28 mouse cellular contexts compared by ENCODE assay signal in genomic region chr13:18081443-18082119, GRCm38 (mm10).
DNase-seq lines count a peak whose midpoint lies in the region; ATAC-seq and TF ChIP-seq lines count a peak whose summit lies in the region.
"Had no signal": no experiment of that assay in that cellular context is flagged by ENCODE, and none has a peak within 500 bp of the region (broad histone marks: within the 10 kb centered on the region; RNA-seq: fewer than 3 reads in every experiment).

No protein-coding gene starts in this region.

- H3K9me3 ChIP-seq in MEL (replicated peaks; ENCODE audit: insufficient read depth, low read length): no peaks in the 10 kb centered on the region
- no peaks in the 10 kb centered on the region for H3K9me3 ChIP-seq in intestine, embryonic 15.5 days
- no peaks in the 10 kb centered on the region for H3K9me3 ChIP-seq in intestine, postnatal 0 days (ENCODE audit: control insufficient read depth)
- no peaks in the 10 kb centered on the region for H3K9me3 ChIP-seq in heart, embryonic 11.5 days (replicated peaks; ENCODE audit: control insufficient read depth, low read length)
- H3K9me3 ChIP-seq: embryonic facial prominence, embryonic 13.5 days; embryonic facial prominence, embryonic 15.5 days; forebrain, embryonic 10.5 days; forebrain, embryonic 12.5 days; G1E had no signal

- no peak for TF ChIP-seq EP300 in MEL (IDR thresholded peaks at IDR 0.05; ENCODE audit: low read depth in 1 of 2, low read length in 2 of 2)

- H3K4me3 ChIP-seq in liver, adult 2 months (ENCODE audit: insufficient read depth, low read depth, low read length): no peak overlapping the region
- no peak overlapping the region for H3K4me3 ChIP-seq in MEL (ENCODE audit: control insufficient read depth in 1 of 2, insufficient read depth in 1 of 2, low read depth in 2 of 2, low read length in 2 of 2)
- H3K4me3 ChIP-seq in intestine, embryonic 15.5 days (replicated peaks): no peak overlapping the region
- no peak overlapping the region for H3K4me3 ChIP-seq in intestine, postnatal 0 days (ENCODE audit: low read depth, low read length)
- H3K4me3 ChIP-seq in heart, embryonic 11.5 days (ENCODE audit: low read depth, low read length): no peak overlapping the region
- H3K4me3 ChIP-seq: embryonic facial prominence, embryonic 13.5 days; embryonic facial prominence, embryonic 15.5 days; erythroblast, embryonic 14.5 days; forebrain, embryonic 10.5 days; forebrain, embryonic 12.5 days had no signal

- H3K4me2 ChIP-seq in intestine, embryonic 15.5 days (replicated peaks): no peak overlapping the region
- H3K4me2 ChIP-seq in intestine, postnatal 0 days (replicated peaks; ENCODE audit: low read depth): peak overlapping the region; percentile 30; the same call in 1 of the 2 replicates
- no peak overlapping the region for H3K4me2 ChIP-seq in heart, embryonic 11.5 days
- H3K4me2 ChIP-seq: embryonic facial prominence, embryonic 13.5 days; embryonic facial prominence, embryonic 15.5 days; forebrain, embryonic 12.5 days had no signal

- H3K9ac ChIP-seq in liver, adult 2 months (ENCODE audit: low read depth, low read length): no peak overlapping the region
- H3K9ac ChIP-seq in MEL (ENCODE audit: control insufficient read depth, low read depth, low read length, poor library complexity, severe bottlenecking): no peak overlapping the region
- H3K9ac ChIP-seq in intestine, embryonic 15.5 days: no peak overlapping the region
- no peak overlapping the region for H3K9ac ChIP-seq in intestine, postnatal 0 days (ENCODE audit: low read depth, low read length)
- H3K9ac ChIP-seq in heart, embryonic 11.5 days (ENCODE audit: low read depth, low read length): no peak overlapping the region
- H3K9ac ChIP-seq: embryonic facial prominence, embryonic 13.5 days; embryonic facial prominence, embryonic 15.5 days; forebrain, embryonic 12.5 days had no signal

- H3K27me3 ChIP-seq in liver, adult 2 months (ENCODE audit: control insufficient read depth, insufficient read depth, low read length): no peaks in the 10 kb centered on the region
- H3K27me3 ChIP-seq in MEL (ENCODE audit: control insufficient read depth in 1 of 2, insufficient read depth in 2 of 2, low read length in 2 of 2): no peaks in the 10 kb centered on the region
- no peaks in the 10 kb centered on the region for H3K27me3 ChIP-seq in intestine, embryonic 15.5 days (replicated peaks)
- H3K27me3 ChIP-seq in intestine, postnatal 0 days (replicated peaks; ENCODE audit: control insufficient read depth, insufficient read depth, low read length): no peaks in the 10 kb centered on the region
- H3K27me3 ChIP-seq in heart, embryonic 11.5 days (ENCODE audit: control insufficient read depth, insufficient read depth, low read length): no peaks in the 10 kb centered on the region
- H3K27me3 ChIP-seq: CH12.LX; embryonic facial prominence, embryonic 13.5 days; embryonic facial prominence, embryonic 15.5 days; forebrain, embryonic 12.5 days had no signal

- ATAC-seq in intestine, embryonic 15.5 days: peak; percentile 84
- ATAC-seq in intestine, postnatal 0 days: peak; percentile 73; the same call in 1 of the 2 replicates
- no peak for ATAC-seq in heart, embryonic 11.5 days (replicated peaks; ENCODE audit: insufficient number of reproducible peaks, low FRiP score, low TSS enrichment)
- ATAC-seq: CD4-positive, CD25-positive, alpha-beta regulatory T cell, adult 4 months; forebrain, embryonic 14.5 days; forebrain, embryonic 16.5 days had no signal

- peak; percentile 12 for DNase-seq in liver, adult 2 months (ENCODE audit: extremely low read depth, low read depth, low spot score)
- DNase-seq in liver: no peak
- peak; percentile 3 for DNase-seq in MEL (ENCODE audit: low read depth, low spot score)
- no peak for DNase-seq in adrenal gland, adult 2 months
- DNase-seq: adrenal gland, adult 8-10 months; adrenal gland, postnatal 14 days; adrenal gland, postnatal 36 days; B cell, adult 2 months; cerebellum, adult 11 months; cerebellum, adult 18-20 months; cerebellum, adult 8-10 months; cerebellum, adult 9-11 months; cerebellum, postnatal 14 days; cerebellum, postnatal 36 days; embryo, embryonic 11 days had no signal

- no peaks in the 10 kb centered on the region for H3K4me1 ChIP-seq in liver, adult 2 months (ENCODE audit: control insufficient read depth, insufficient read depth, low read length)
- H3K4me1 ChIP-seq in MEL (ENCODE audit: control insufficient read depth in 1 of 2, insufficient read depth in 2 of 2, low read length in 2 of 2): no peaks in the 10 kb centered on the region
- no peaks in the 10 kb centered on the region for H3K4me1 ChIP-seq in intestine, embryonic 15.5 days (replicated peaks)
- H3K4me1 ChIP-seq in intestine, postnatal 0 days (replicated peaks; ENCODE audit: control insufficient read depth, insufficient read depth, low read length): 0 out of 2 replicates have a peak, but pooled peaks cover 2% of the 10 kb centered on the region
- no peaks in the 10 kb centered on the region for H3K4me1 ChIP-seq in heart, embryonic 11.5 days (ENCODE audit: control insufficient read depth, insufficient read depth, low read length)
- H3K4me1 ChIP-seq: embryonic facial prominence, embryonic 13.5 days; embryonic facial prominence, embryonic 15.5 days; forebrain, embryonic 10.5 days; forebrain, embryonic 12.5 days had no signal

- H3K36me3 ChIP-seq in liver, adult 2 months (ENCODE audit: control insufficient read depth, insufficient read depth, low read length): no peaks in the 10 kb centered on the region
- no peaks in the 10 kb centered on the region for H3K36me3 ChIP-seq in MEL (ENCODE audit: control insufficient read depth in 1 of 2, insufficient read depth in 2 of 2, low read length in 2 of 2)
- H3K36me3 ChIP-seq in intestine, embryonic 15.5 days: no peaks in the 10 kb centered on the region
- no peaks in the 10 kb centered on the region for H3K36me3 ChIP-seq in intestine, postnatal 0 days (ENCODE audit: control insufficient read depth, insufficient read depth)
- no peaks in the 10 kb centered on the region for H3K36me3 ChIP-seq in heart, embryonic 11.5 days (ENCODE audit: control insufficient read depth, insufficient read depth, low read length)
- H3K36me3 ChIP-seq: embryonic facial prominence, embryonic 13.5 days; embryonic facial prominence, embryonic 15.5 days; forebrain, embryonic 10.5 days; forebrain, embryonic 12.5 days; G1E had no signal

- TF ChIP-seq POLR2A in liver, adult 2 months (IDR thresholded peaks at IDR 0.05; ENCODE audit: extremely low read depth, insufficient read depth, low read length): no peak
- no peak for TF ChIP-seq POLR2A in MEL (IDR thresholded peaks at IDR 0.05; ENCODE audit: control insufficient read depth in 1 of 2, insufficient read depth in 1 of 2, low read depth in 1 of 2, low read length in 2 of 2, poor library complexity in 1 of 2)

- H3K27ac ChIP-seq in liver, adult 2 months (replicated peaks; ENCODE audit: insufficient read depth, low read depth, low read length): no peak overlapping the region
- H3K27ac ChIP-seq in MEL (ENCODE audit: control insufficient read depth, low read depth, low read length): no peak overlapping the region
- no peak overlapping the region for H3K27ac ChIP-seq in intestine, embryonic 15.5 days
- no peak overlapping the region for H3K27ac ChIP-seq in intestine, postnatal 0 days (ENCODE audit: low read depth, low read length)
- H3K27ac ChIP-seq in heart, embryonic 11.5 days (ENCODE audit: low read depth, low read length): no peak overlapping the region
- H3K27ac ChIP-seq: embryonic facial prominence, embryonic 13.5 days; embryonic facial prominence, embryonic 15.5 days; forebrain, embryonic 10.5 days; forebrain, embryonic 12.5 days had no signal

- H3K79me2 ChIP-seq in liver, adult 2 months (ENCODE audit: control insufficient read depth, insufficient read depth, low read length): no peaks in the 10 kb centered on the region
- H3K79me2 ChIP-seq in MEL (ENCODE audit: control insufficient read depth, insufficient read depth, low read length, poor library complexity): no peaks in the 10 kb centered on the region

- WGBS in liver, adult 2 months: 51% methylated on average over 10 of the region's 10 CpGs
- 50% methylated on average over 10 of the region's 10 CpGs for WGBS in intestine, embryonic 15.5 days
- 33% methylated on average over 10 of the region's 10 CpGs for WGBS in intestine, postnatal 0 days
- whole genome bisulfite sequencing in heart, embryonic 11.5 days (ENCODE audit: insufficient replicate concordance): 66% methylated on average over 10 of the region's 10 CpGs

- TF ChIP-seq CTCF in liver, adult 2 months (IDR thresholded peaks at IDR 0.05; ENCODE audit: low read depth, low read length): no peak
- TF ChIP-seq CTCF in MEL (IDR thresholded peaks at IDR 0.05 in 2 of 3, conservative IDR thresholded peaks at IDR 0.05 in 1 of 3; ENCODE audit: control insufficient read depth in 1 of 3, insufficient read depth in 1 of 3, low read depth in 2 of 3, low read length in 3 of 3, poor library complexity in 1 of 3, severe bottlenecking in 1 of 3): no peak
- TF ChIP-seq CTCF in intestine, postnatal 0 days (IDR thresholded peaks at IDR 0.05; ENCODE audit: low read depth): no peak

- no peak for TF ChIP-seq RAD21 in MEL (IDR thresholded peaks at IDR 0.05; ENCODE audit: low read depth, low read length)

TF ChIP-seq in MEL, 35 proteins besides CTCF, POLR2A, EP300 and RAD21:
- TF ChIP-seq TCF12 (IDR thresholded peaks at IDR 0.05; ENCODE audit: low read depth, low read length) (0 out of 2 replicates have a peak, but pooled peaks have one; percentile 23), POLR2AphosphoS5 (IDR thresholded peaks at IDR 0.05; ENCODE audit: borderline replicate concordance, low read depth, low read length) (no peak)

Comparison
In these comparisons a context has a peak if more than half of its experiments do, and no peak if none do; other contexts are left out.
1. DNase-seq: peak in liver, adult 2 months (single experiment) and MEL (single experiment); none in liver (single experiment) and adrenal gland, adult 2 months (single experiment).